Mouse (Mus musculus) erythroblast, embryonic 14.5 days (primary cell): ENCODE measurements around the gene Ankrd39. TPM values are rescaled to one million over a fixed set of nuclear protein-coding genes. Genes with fewer than 3 reads are reported as not detected.

ENCODE experiments used
- H3K27me3 ChIP-seq: 2 replicates; pipeline ENCODE4 v1.6.1; 2012; ENCODE audit warnings: inconsistent platforms; ENCODE audit not compliant: control insufficient read depth
- H3K36me3 ChIP-seq: 2 replicates; pipeline ENCODE4 v1.6.1; 2012; ENCODE audit warnings: mild to moderate bottlenecking, inconsistent platforms; ENCODE audit not compliant: control insufficient read depth
- H3K4me1 ChIP-seq: 2 replicates; pipeline ENCODE4 v1.6.1; 2012; ENCODE audit warnings: inconsistent platforms; ENCODE audit not compliant: control insufficient read depth
- H3K4me3 ChIP-seq: replicated peaks from 2 replicates; pipeline ENCODE3; 2012; ENCODE audit warnings: moderate library complexity, mild to moderate bottlenecking, inconsistent platforms
- H3K9me3 ChIP-seq: 2 replicates; pipeline ENCODE4 v1.6.1; 2012; ENCODE audit warnings: low read length, inconsistent platforms, mixed read lengths; ENCODE audit not compliant: control insufficient read depth
- GATA1 ChIP-seq: IDR thresholded peaks from 2 replicates; pipeline ENCODE4 v1.6.1; 2012; ENCODE audit warnings: low read length, inconsistent platforms, mixed read lengths
- TAL1 ChIP-seq: IDR thresholded peaks from 3 replicates; pipeline ENCODE4 v1.6.1; 2012; ENCODE audit warnings: low read length, inconsistent platforms, mixed read lengths
- polyA plus RNA-seq: library from polyadenylated mRNA; stranded (reverse); fragments of >175 nt; gene quantifications from 2 replicates; pipeline ENCODE4 v1.2.3, GENCODE M21; 2012

Ankrd39 gene
- polyA plus RNA-seq, 1 experiment, result 0.45 TPM

DNA sequence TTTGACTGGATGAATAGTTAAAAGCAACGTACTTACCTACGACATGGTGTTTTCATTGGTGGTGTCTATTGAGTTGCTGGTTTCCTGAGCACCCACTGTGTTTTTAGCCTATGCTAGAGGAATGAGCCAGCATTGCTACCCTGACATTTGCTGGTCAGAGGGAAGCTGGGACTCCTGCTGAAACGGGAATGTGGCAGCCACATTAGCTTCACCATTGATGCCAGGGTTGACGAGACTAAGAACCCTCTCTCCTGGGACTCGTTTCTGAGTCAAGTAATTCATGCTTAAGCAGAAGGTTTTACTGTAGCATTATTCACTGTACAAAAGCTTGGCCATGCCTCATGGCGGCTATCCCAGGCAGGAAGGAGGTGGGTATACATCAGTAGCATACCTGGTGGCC, 57.6 kb downstream of the Ankrd39 start:
- H3K36me3 ChIP-seq, result no peaks in the 10 kb centered on the region
- no peaks in the 10 kb centered on the region for H3K27me3 ChIP-seq
- TF ChIP-seq GATA1 (no peak), TAL1 (no peak)
- H3K4me3 ChIP-seq, result no peak overlapping the region
- no peaks in the 10 kb centered on the region; the same call in 1 of the 2 replicates for H3K4me1 ChIP-seq
- no peaks in the 10 kb centered on the region; the same call in 1 of the 2 replicates for H3K9me3 ChIP-seq

Other genes with a start within 250 kb of the Ankrd39 start
- gene Arid5a, start 239.7 kb downstream of the Ankrd39 start, polyA plus RNA-seq, result 0.18 and 0.29 TPM in 2 replicates
- 1.1 and 1.2 TPM in 2 replicates for gene Kansl3, start 178.3 kb downstream of the Ankrd39 start, polyA plus RNA-seq
- gene Fer1l5, start 175.2 kb downstream of the Ankrd39 start, polyA plus RNA-seq, result not detected in 2 replicates
- 0.15 and 0.29 TPM in 2 replicates for gene Lman2l, start 102.2 kb downstream of the Ankrd39 start, polyA plus RNA-seq
- 0.25 and 0.27 TPM in 2 replicates for gene Cnnm4, start 75.8 kb downstream of the Ankrd39 start, polyA plus RNA-seq
- gene Cnnm3, start 35.6 kb downstream of the Ankrd39 start, polyA plus RNA-seq, result 0.87 and 1.0 TPM in 2 replicates
- 0.11 TPM in 2 replicates for gene Ankrd23, start 10.6 kb downstream of the Ankrd39 start, polyA plus RNA-seq
- gene Gm42417, start 8.0 kb downstream of the Ankrd39 start, polyA plus RNA-seq, result not detected in 2 replicates
- gene Sema4c, start 10.9 kb upstream of the Ankrd39 start, polyA plus RNA-seq, result 0.01 and 0.02 TPM in 2 replicates
- 0.04 TPM in 2 replicates for gene Fam178b, start 135.7 kb upstream of the Ankrd39 start, polyA plus RNA-seq
- gene Cox5b, start 144.0 kb upstream of the Ankrd39 start, polyA plus RNA-seq, result 312 and 404 TPM in 2 replicates
- gene 4933424G06Rik, start 162.7 kb upstream of the Ankrd39 start, polyA plus RNA-seq, result not detected in 2 replicates
- gene Actr1b, start 167.0 kb upstream of the Ankrd39 start, polyA plus RNA-seq, result 2.4 and 2.5 TPM in 2 replicates
- not detected in 2 replicates for gene Zap70, start 214.4 kb upstream of the Ankrd39 start, polyA plus RNA-seq